Mouse (Mus musculus) intestine, postnatal 0 days (tissue): ENCODE data around the gene Nadk. TPM values are rescaled to one million over a fixed set of nuclear protein-coding genes. Genes with fewer than 3 reads are reported as not detected.

ENCODE experiments used
- ATAC-seq: fragments of 200-750 bp; cut with Nextera tagmentation; 2 replicates; pipeline ENCODE4 v1.8.0; 2017; ENCODE audit warnings: mild to moderate bottlenecking, moderate TSS enrichment, moderate library complexity
- H3K27ac ChIP-seq: fragments of 300-500 bp; sonication (generic); 2 replicates; pipeline ENCODE4 v1.5.1; 2014; ENCODE audit warnings: mild to moderate bottlenecking, low read depth, low read length, moderate library complexity
- H3K27me3 ChIP-seq: fragments of 300-500 bp; sonication (generic); replicated peaks from 2 replicates; pipeline ENCODE4 v1.6.1; 2014; ENCODE audit warnings: low read length, mixed read lengths; ENCODE audit not compliant: control insufficient read depth, insufficient read depth
- H3K36me3 ChIP-seq: fragments of 300-500 bp; sonication (generic); 2 replicates; pipeline ENCODE4 v1.6.1; 2014; ENCODE audit warnings: mild to moderate bottlenecking, moderate library complexity; ENCODE audit not compliant: control insufficient read depth, insufficient read depth
- H3K4me1 ChIP-seq: fragments of 300-500 bp; sonication (generic); replicated peaks from 2 replicates; pipeline ENCODE4 v1.6.1; 2014; ENCODE audit warnings: antibody characterized with exemption, low read length, mixed read lengths; ENCODE audit not compliant: control insufficient read depth, insufficient read depth
- H3K4me2 ChIP-seq: fragments of 300-500 bp; sonication (generic); replicated peaks from 2 replicates; pipeline ENCODE4 v1.6.1; 2014; ENCODE audit warnings: low read depth, mild to moderate bottlenecking, moderate library complexity
- H3K4me3 ChIP-seq: fragments of 300-500 bp; sonication (generic); 2 replicates; pipeline ENCODE4 v1.5.1; 2014; ENCODE audit warnings: low read depth, low read length
- H3K9ac ChIP-seq: fragments of 300-500 bp; sonication (generic); 2 replicates; pipeline ENCODE4 v1.6.1; 2014; ENCODE audit warnings: mild to moderate bottlenecking, low read depth, low read length
- H3K9me3 ChIP-seq: fragments of 300-500 bp; sonication (generic); 2 replicates; pipeline ENCODE4 v1.6.1; 2016; ENCODE audit warnings: mixed run types; ENCODE audit not compliant: control insufficient read depth
- CTCF ChIP-seq: sonication (generic); IDR thresholded peaks from 2 replicates; pipeline ENCODE4 v1.5.1; 2016; ENCODE audit warnings: low read depth, mild to moderate bottlenecking, control low read depth, antibody characterized with exemption, moderate library complexity
- WGBS: fragments of 180-500 bp; shearing (Covaris S2); extraction: QIAGEN DNeasy Blood & Tissue Kit; methylation state at CpG from one replicate; pipeline ENCODE4 v1.1.7; 2014; 5-methylcytosine and 5-hydroxymethylcytosine counted together
- polyA plus RNA-seq: library from polyadenylated mRNA; unstranded; fragments of >200 nt; fragmentation: Nextera tagmentation; extraction: Ambion mirVana; gene quantifications from 2 replicates; pipeline ENCODE4 v1.2.1, GENCODE M21; 2015

The Nadk gene
- polyA plus RNA-seq, 1 experiment from 2014 or later: 46.7 TPM

DNA sequence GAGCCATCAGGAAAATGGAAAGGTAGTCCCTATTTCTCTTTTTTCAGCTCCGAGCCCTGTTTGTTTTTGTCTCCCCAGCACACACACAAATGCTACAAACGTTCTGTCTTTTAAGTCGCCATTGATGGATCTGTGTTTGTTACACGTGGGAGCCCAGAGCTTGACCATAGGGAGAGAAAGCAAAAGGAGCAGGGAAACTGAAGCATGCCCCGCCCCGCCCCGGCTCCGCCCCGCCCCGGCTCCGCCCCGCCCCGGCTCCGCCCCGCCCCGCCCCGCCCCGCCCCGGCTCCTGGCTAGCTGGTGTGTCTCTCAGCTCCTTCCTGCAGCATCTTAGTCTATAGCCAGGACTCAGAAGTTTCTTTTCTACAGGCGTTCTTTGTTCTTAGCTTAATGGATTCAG lies 36.4 kb downstream of the Nadk start:
- no peaks in the 10 kb centered on the region for H3K4me1 ChIP-seq
- WGBS: 27% methylated on average over 20 of the region's 20 CpGs
- no peak for TF ChIP-seq CTCF
- H3K4me2 ChIP-seq: no peak overlapping the region
- H3K36me3 ChIP-seq: no peaks in the 10 kb centered on the region
- H3K9ac ChIP-seq: no peak overlapping the region
- ATAC-seq: no peak
- H3K27ac ChIP-seq: no peak overlapping the region
- H3K4me3 ChIP-seq: no peak overlapping the region
- H3K27me3 ChIP-seq: no peaks in the 10 kb centered on the region
- no peaks in the 10 kb centered on the region for H3K9me3 ChIP-seq

DNA sequence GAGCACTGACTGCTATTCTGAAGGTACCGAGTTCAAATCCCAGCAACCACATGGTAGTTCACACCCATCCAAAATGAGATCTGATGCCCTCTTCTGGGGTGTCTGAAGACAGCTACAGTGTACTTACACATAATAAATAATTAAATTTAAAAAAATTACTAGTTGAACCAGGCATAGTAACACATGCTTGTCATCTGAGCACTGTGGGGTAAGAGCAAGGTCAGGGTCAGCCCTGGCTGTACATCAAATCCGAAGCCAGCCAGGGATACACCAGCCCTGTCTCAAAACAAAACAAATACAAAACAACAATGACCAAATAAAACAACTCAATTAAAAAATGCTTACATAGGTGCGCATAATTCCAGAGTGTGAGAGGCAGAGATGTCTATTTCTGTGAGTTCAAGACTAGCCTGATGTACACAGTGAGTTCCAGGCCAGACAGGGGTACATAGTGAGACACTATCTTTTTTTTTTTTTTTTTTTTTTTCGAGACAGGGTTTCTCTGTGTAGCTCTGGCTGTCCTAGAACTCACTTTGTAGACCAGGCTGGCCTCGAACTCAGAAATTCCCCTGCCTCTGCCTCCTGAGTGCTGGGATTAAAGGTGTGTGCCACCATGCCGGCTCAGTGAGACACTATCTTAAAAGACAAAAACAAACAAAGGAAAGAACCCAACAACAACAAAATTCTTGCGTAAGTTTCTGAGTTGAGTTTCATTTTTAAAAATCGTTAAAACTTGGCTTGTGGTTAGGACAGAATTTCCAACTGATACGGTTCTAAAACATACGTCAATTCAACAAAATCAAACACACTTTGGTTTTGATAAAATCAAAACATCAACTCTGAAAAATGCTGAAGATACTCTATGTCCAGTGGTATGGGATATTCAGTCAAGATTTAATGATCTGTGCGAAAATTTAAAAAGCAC lies 38.0 kb downstream of the Nadk start:
- peak overlapping the region; percentile 97; the same call in 1 of the 2 replicates for H3K27ac ChIP-seq
- peak overlapping the region; percentile 97 for H3K4me2 ChIP-seq
- WGBS: 78% methylated on average over 10 of the region's 11 CpGs
- no peak overlapping the region for H3K9ac ChIP-seq
- H3K4me1 ChIP-seq: no peaks in the 10 kb centered on the region
- no peak for TF ChIP-seq CTCF
- H3K4me3 ChIP-seq: peak overlapping the region; percentile 98
- no peak for ATAC-seq
- peaks cover 5% of the 10 kb centered on the region; the same call in 1 of the 2 replicates for H3K36me3 ChIP-seq
- no peaks in the 10 kb centered on the region for H3K27me3 ChIP-seq
- H3K9me3 ChIP-seq: no peaks in the 10 kb centered on the region

DNA sequence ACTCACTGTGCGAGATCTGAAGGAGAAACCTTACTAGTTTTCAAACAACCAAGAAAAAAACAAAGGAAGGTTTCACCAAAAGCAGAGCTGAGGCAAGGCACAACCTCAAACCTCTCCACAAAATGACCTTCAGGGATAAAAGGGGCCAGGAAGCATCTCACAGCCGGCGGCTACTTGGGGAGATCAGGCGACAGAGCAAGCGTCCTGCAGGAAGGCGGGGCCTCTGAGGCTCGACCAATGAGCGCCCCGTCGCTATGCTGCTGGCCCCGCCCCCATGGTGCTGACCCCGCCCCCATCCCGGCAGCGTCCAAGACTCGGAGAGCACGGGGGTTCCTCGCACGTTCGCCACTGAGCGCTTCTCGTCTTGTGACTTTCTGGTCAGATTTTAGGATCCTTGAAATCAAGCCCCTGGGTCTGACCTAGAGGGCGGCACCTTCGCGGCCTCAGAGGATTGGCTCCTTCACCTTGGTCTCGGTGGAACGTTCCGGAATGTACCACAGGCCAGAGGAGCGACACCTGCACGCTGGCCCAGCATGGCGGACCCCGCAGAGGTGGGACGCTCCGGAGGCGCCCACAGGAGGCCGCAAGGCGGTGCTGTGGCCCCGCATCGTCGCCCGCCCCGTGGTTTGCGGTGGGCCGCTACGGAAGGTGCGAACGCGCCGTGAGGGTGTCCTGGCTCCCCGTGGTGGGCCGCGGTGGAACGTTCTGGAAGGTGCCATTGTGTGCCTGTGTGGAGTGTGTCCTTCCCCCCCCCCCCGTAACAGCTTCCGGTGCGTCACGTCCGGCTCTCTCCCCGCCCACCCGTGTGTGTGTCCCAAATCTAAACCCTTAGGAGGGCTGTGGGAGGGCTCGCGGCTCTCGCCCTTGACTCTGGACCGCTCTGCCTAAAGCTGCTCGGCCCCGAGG lies 39.2 kb downstream of the Nadk start, which contains the start of gene Slc35e2:
Slc35e2 (plus strand) TSS at position 326 of the 906 bp plus-strand sequence.
- peak within 1 kb of the TSS; percentile 98 for H3K4me3 ChIP-seq
- peak; percentile 95 for ATAC-seq
- no peaks in the 10 kb centered on the region for H3K4me1 ChIP-seq
- peak within 1 kb of the TSS; percentile 92 for H3K9ac ChIP-seq
- H3K27me3 ChIP-seq: no peaks in the 10 kb centered on the region
- H3K27ac ChIP-seq: peak within 1 kb of the TSS; percentile 97
- WGBS: under 1% methylated on average over 65 of the region's 65 CpGs
- peak within 1 kb of the TSS; percentile 97 for H3K4me2 ChIP-seq
- TF ChIP-seq CTCF: peak; percentile 61
- no peaks in the 10 kb centered on the region for H3K9me3 ChIP-seq
- peaks cover 5% of the 10 kb centered on the region; the same call in 1 of the 2 replicates for H3K36me3 ChIP-seq

DNA sequence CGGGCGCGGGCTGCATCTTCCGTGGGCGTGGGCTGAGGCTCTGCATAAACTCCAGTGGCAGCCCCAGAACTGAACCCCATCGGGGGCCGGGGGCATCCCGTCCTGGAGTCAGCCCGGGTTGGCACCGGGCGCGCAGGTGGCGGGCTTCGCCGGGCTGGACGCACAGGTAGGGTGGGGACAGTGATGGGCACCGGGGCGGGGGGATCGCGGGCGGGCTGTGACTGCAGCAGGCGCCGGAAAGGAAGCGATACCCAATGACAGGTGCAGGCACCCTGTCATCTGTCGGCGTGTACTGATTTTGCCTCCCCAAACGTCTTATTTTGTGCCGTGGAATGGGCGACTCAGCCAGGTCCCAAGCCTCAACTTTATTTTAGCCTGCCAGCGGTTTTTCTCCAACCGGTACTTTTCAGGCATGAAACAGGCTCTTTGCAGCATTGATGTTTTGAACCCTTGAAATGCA lies 39.8 kb downstream of the Nadk start:
- ATAC-seq: peak; percentile 17
- Histone ChIP-seq H3K4me1 (no peaks in the 10 kb centered on the region), H3K4me2 (peak overlapping the region; percentile 97), H3K27ac (peak overlapping the region; percentile 97), H3K4me3 (peak overlapping the region; percentile 98), H3K9ac (peak overlapping the region; percentile 92), H3K36me3 (peaks cover 5% of the 10 kb centered on the region; the same call in 1 of the 2 replicates), H3K9me3 (no peaks in the 10 kb centered on the region), H3K27me3 (no peaks in the 10 kb centered on the region)
- no peak for TF ChIP-seq CTCF
- WGBS: 2% methylated on average over 31 of the region's 31 CpGs

DNA sequence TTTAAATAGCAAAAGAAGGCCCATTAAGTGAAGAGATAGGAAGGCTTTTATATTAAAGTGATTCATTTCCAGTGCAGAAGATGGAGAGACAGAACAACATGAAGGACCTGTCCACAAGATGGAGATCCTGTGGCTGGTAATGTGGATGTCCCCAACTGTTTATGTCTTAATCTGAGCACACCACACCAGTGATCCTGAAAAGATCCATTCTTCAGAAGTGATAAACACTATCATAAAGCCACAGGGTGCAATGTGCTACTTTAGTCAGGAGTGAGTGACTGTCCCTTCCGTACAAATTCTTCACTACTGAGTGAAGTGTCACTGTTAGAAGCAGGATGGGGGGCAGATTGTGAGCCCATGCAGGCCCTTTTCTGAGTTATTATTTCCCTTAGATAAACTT lies 40.6 kb downstream of the Nadk start:
- Histone ChIP-seq H3K27me3 (no peaks in the 10 kb centered on the region), H3K4me2 (peak overlapping the region; percentile 97; the same call in 1 of the 2 replicates), H3K9ac (no peak overlapping the region; the same call in 1 of the 2 replicates), H3K4me1 (no peaks in the 10 kb centered on the region), H3K36me3 (peaks cover 5% of the 10 kb centered on the region; the same call in 1 of the 2 replicates), H3K27ac (no peak overlapping the region), H3K4me3 (peak overlapping the region; percentile 98), H3K9me3 (no peaks in the 10 kb centered on the region)
- ATAC-seq: no peak
- TF ChIP-seq CTCF: no peak
- 79% methylated on average over 1 of the region's 1 CpGs for WGBS

DNA sequence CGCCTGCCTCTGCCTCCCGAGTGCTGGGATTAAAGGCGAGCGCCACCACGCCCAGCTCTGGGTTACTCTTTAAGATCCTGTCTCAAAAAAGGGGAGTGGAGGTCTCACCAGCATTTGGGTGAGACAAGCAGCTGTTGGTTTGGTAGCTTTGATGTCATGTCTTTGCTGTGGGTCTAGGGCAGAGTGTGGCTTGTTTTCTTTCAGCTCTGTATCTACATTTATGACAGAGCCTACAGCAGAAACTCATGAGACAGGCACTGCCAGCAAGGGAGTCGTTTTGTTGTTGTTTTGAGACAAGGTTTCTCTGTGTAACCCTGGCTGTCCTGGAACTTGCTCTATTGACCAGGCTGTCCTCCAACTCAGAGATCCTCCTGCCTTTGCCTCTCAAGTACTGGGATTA lies 41.6 kb downstream of the Nadk start:
- no peaks in the 10 kb centered on the region for H3K9me3 ChIP-seq
- H3K4me2 ChIP-seq: no peak overlapping the region
- H3K36me3 ChIP-seq: peaks cover 5% of the 10 kb centered on the region; the same call in 1 of the 2 replicates
- ATAC-seq: no peak
- no peak overlapping the region for H3K9ac ChIP-seq
- 94% methylated on average over 6 of the region's 6 CpGs for WGBS
- H3K4me3 ChIP-seq: no peak overlapping the region
- H3K4me1 ChIP-seq: no peaks in the 10 kb centered on the region
- H3K27ac ChIP-seq: no peak overlapping the region
- H3K27me3 ChIP-seq: no peaks in the 10 kb centered on the region
- TF ChIP-seq CTCF: no peak
